Mouse (Mus musculus) right cerebral cortex, postnatal 36 days (tissue): ENCODE measurements around the gene Znfx1.
"Not testable (repeated sequence)": the region's sequence is repeated elsewhere in the genome, so short reads cannot be mapped to it uniquely, and the experiment has no call there.

Source experiments
- DNase-seq, 2 experiments: peaks; one replicate each; pipeline ENCODE4 v3.0.0; 2022; ENCODE audit warnings: low spot score in 2 of 2, mixed read lengths in 1 of 2

Znfx1 gene

DNA sequence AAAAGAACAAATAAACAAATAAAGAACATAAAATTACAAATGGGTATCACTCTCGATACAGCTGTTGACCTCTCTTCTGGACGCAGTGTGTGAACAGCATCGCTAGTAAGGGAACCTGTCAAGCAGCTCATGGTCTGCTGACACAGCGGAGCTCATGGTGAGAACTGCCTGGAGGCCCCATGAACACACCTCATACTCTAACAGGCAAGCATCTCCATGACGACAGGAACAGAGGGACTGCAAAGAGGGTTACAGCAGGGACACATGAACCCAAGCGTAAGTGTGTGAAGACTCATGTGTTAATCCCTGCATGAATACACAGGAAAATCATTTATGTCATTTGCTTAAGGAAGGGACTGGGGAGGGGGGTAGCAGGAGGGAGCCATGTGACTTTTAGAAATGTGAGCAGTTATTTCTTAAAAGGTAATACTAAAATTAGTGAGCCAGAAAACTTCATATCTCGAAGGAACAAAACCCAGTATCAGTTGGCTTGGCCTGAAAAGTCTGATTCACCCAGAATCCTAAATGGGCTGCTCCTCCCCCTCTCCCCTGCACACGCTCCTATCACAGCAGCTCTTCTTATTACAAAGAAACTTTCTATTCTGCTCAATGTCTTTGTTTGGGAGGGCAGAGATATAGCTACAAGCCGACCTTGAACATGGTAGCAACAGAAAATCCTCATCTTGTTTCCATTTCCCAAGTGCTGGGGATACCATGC, 9.5 kb downstream of the Znfx1 start:
- DNase-seq, result no peak

GRCm38 (mm10) chr2:167048698-167049358, 14.0 kb downstream of the Znfx1 start:
- DNase-seq, result no peak

DNA sequence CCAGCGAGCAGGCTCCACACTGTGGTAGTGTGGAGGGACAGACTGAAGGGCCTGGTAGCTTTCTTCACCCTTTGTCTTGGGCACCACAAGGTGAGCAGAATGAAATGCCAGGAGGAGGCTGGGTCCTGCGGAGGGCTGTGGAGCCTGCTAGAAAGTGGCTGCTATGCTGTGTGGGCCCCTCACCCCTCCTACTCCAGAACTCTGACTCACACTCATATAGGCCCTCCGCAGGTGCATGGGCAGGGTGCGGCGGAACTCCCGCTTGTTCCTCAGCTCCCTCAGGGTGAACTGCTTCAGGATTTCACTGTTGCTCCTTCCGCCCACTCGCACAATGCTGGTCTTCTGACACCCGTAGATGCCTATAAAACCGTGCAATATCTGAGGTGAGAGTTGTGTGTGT, 14.6 kb downstream of the Znfx1 start:
- DNase-seq, result no peak

- no peak for DNase-seq
Measured at GRCm38 (mm10) chr2:167043400-167044121, 19.3 kb downstream of the Znfx1 start.

DNA sequence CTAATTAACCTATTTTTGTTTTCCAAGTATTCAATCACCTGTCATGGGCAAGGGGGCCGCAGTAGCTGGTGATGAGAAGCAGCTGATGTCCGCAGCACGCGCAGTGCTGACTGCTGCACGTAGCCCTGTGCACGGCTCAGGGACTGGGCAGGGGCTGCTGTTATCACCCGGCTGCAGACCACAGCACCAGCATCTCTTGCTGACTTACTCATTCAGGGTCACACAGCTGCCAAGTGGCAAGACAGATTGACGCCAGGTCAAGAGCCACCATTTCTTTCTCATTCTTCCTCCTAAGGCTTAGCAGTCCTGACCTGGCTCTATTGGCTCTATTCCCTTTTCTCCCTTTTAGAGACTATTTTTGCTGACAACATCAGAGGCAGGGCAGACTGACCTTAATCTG, 23.4 kb downstream of the Znfx1 start:
- DNase-seq, result no peak

GRCm38 (mm10) chr2:167038716-167039115, 24.1 kb downstream of the Znfx1 start:
- no peak for DNase-seq

DNA sequence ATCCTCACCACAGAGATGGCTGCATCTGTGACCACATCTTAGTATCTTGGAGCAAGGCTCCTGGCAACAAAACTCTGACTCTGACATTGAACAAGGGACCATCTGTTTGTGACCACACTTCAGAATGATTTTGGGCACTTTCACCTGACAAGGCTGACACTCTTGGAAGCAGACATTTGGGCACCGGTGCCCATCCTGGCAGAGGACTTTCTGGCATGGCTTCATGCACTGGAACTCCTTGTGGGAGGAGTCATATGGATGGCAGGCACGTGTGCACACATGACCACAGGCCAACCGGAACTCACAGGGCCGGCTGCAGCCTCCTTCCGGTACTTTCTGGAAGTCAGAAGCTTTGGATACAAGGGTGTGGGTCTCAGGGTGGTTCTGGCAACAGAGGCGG, 24.5 kb downstream of the Znfx1 start:
- DNase-seq, result no peak

GRCm38 (mm10) chr2:167037710-167038109, 25.1 kb downstream of the Znfx1 start:
- no peak for DNase-seq

GRCm38 (mm10) chr2:167030507-167030906, 32.3 kb downstream of the Znfx1 start:
- no peak for DNase-seq

DNA sequence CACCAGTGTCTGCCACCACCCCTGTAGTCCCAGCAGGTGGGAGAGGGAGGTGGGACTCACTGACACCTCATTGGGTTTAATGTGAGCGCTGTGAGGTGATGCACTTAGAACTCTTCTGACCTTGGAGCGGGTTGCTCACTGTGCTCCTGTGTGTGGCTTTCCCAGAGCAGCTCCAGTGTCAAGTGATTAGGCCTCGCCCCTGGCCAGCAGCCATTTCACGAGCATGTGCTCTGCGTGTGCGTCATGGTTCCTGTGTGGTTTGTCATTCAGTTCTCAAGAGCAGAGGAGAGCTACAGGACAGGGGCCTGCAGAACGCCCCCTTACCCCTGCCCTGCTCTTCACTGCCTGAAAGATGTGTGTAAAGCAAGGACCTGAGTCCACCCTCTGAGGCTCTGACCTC, 34.3 kb downstream of the Znfx1 start:
- DNase-seq, result no peak

DNA sequence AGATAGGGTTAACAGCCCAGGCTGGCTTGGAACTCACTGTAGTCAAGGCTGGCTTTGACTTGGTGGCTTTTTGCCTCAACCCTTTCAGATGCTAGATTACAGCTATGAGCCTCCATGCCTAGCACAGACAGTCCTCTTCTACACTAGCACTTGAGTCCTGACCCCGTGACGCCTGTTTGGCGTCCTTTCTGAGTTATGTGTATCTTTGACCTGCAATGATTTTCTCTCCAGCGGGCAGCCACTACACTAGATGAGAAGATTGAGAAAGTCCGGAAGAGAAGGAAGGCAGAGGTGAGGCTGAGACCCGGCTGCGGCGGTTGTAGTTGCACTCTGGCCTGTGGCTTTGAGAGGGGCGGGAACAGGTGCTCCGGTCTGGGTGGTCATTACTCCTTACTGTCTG, 43.4 kb downstream of the Znfx1 start:
- no peak for DNase-seq

GRCm38 (mm10) chr2:167015382-167015718, 47.5 kb downstream of the Znfx1 start:
- DNase-seq, result no peak

GRCm38 (mm10) chr2:167014702-167015381, 48.0 kb downstream of the Znfx1 start, which contains the start of gene Ddx27:
Ddx27 (plus strand) TSS chr2:167015193.
- DNase-seq, result peak; percentile 89

DNA sequence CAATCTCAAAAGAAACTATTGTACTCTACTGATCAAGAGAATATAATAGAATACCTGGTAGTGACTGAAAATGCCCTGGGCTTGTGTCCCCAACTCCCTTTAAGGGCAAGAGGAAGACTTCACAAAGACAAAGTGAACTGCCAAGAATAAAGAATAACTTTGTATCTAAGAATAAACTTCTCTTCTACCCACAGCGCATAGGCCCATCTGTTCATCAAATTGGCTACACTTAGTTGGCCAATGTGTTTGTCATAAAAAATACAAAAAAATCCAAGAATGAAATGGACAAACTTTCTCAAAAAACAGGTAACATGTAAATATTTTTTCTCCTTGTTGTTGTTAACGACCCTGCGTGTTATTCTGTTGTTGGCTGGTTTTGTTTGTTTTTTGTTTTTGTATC, 52.3 kb downstream of the Znfx1 start:
- DNase-seq, result no peak

GRCm38 (mm10) chr2:167009483-167009882, 53.3 kb downstream of the Znfx1 start:
- no peak for DNase-seq

- DNase-seq, result not testable (repeated sequence)
Measured at GRCm38 (mm10) chr2:167007565-167007964, 55.2 kb downstream of the Znfx1 start.

GRCm38 (mm10) chr2:167007001-167007491, 55.8 kb downstream of the Znfx1 start:
- DNase-seq, result peak in 1 of 2 experiments; percentile 13

DNA sequence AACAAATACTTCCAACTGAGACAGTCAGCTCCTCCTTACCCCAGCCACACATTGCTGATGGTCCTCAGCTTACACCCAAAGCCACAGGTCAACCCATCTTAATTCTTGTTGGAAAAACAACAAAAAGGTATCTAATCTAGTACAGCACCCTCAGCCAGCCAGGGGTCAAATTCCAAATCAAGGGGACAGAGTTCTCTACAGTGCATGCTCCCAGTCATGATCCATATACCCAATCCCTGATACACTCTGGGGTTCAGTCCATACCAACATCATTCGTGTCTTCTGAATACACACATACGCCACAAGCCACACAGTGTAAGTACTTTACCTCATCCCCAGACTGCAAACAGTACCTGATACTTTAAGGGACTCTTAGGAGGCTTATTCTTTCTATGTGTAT, 56.5 kb downstream of the Znfx1 start:
- no peak for DNase-seq

- DNase-seq, result peak; percentile 46 to 69
Measured at GRCm38 (mm10) chr2:167004099-167004854, 58.5 kb downstream of the Znfx1 start.

- no peak for DNase-seq
Measured at GRCm38 (mm10) chr2:167001486-167001885, 61.3 kb downstream of the Znfx1 start.

- no peak for DNase-seq
Measured at GRCm38 (mm10) chr2:166996533-166996894, 66.3 kb downstream of the Znfx1 start.
